Mouse (Mus musculus): Measurements from ENCODE around the gene Abca4.
A peak's percentile ranks its signal among the peaks of the same experiment; 100 is the strongest.

Gene Abca4

GRCm38 (mm10) chr3:122043799-122044547 lies at the start of gene Abca4:
Gene Abca4 (plus strand): TSS chr3:122044443.
- DNase-seq (ENCODE audit: low read depth, low spot score): no peak

GRCm38 (mm10) chr3:121995125-121995524 lies 49.1 kb upstream of the Abca4 start:
- no peak for DNase-seq (ENCODE audit: low read depth, low spot score)

- DNase-seq (ENCODE audit: low read depth, low spot score): no peak
Measured at GRCm38 (mm10) chr3:121999934-122000333, 44.3 kb upstream of the Abca4 start.

GRCm38 (mm10) chr3:122001568-122001967 lies 42.7 kb upstream of the Abca4 start:
- peak; percentile 40 for DNase-seq (ENCODE audit: low read depth, low spot score)

- no peak for DNase-seq (ENCODE audit: low read depth, low spot score)
Measured at GRCm38 (mm10) chr3:122009818-122010217, 34.4 kb upstream of the Abca4 start.

GRCm38 (mm10) chr3:122010292-122010691 lies 34.0 kb upstream of the Abca4 start:
- no peak for DNase-seq (ENCODE audit: low read depth, low spot score)

GRCm38 (mm10) chr3:122012464-122012863 lies 31.8 kb upstream of the Abca4 start:
- peak; percentile 47 for DNase-seq (ENCODE audit: low read depth, low spot score)

GRCm38 (mm10) chr3:122018421-122018820 lies 25.8 kb upstream of the Abca4 start:
- no peak for DNase-seq (ENCODE audit: low read depth, low spot score)

GRCm38 (mm10) chr3:122019159-122019558 lies 25.1 kb upstream of the Abca4 start:
- DNase-seq (ENCODE audit: low read depth, low spot score): no peak

- DNase-seq (ENCODE audit: low read depth, low spot score): no peak
Measured at GRCm38 (mm10) chr3:122021029-122021652, 23.1 kb upstream of the Abca4 start.

GRCm38 (mm10) chr3:122022355-122022754 lies 21.9 kb upstream of the Abca4 start:
- no peak for DNase-seq (ENCODE audit: low read depth, low spot score)

- no peak for DNase-seq (ENCODE audit: low read depth, low spot score)
Measured at GRCm38 (mm10) chr3:122026676-122027075, 17.6 kb upstream of the Abca4 start.

GRCm38 (mm10) chr3:122027776-122028175 lies 16.5 kb upstream of the Abca4 start:
- no peak for DNase-seq (ENCODE audit: low read depth, low spot score)

GRCm38 (mm10) chr3:122033248-122033837 lies 10.9 kb upstream of the Abca4 start:
- DNase-seq (ENCODE audit: low read depth, low spot score): no peak

GRCm38 (mm10) chr3:122034240-122034639 lies 10.0 kb upstream of the Abca4 start:
- DNase-seq (ENCODE audit: low read depth, low spot score): no peak

- no peak for DNase-seq (ENCODE audit: low read depth, low spot score)
Measured at GRCm38 (mm10) chr3:122035092-122035491, 9.2 kb upstream of the Abca4 start.

- DNase-seq (ENCODE audit: low read depth, low spot score): no peak
Measured at GRCm38 (mm10) chr3:122040522-122040921, 3.7 kb upstream of the Abca4 start.

GRCm38 (mm10) chr3:122043102-122043501 lies 1.1 kb upstream of the Abca4 start:
- no peak for DNase-seq (ENCODE audit: low read depth, low spot score)

GRCm38 (mm10) chr3:122046187-122046620 lies 2.0 kb downstream of the Abca4 start:
- peak; percentile 46 for DNase-seq (ENCODE audit: low read depth, low spot score)

- no peak for DNase-seq (ENCODE audit: low read depth, low spot score)
Measured at GRCm38 (mm10) chr3:122047402-122047801, 3.2 kb downstream of the Abca4 start.

GRCm38 (mm10) chr3:122047921-122048861 lies 3.9 kb downstream of the Abca4 start:
- DNase-seq (ENCODE audit: low read depth, low spot score): peak; percentile 36

GRCm38 (mm10) chr3:122049158-122049557 lies 4.9 kb downstream of the Abca4 start:
- no peak for DNase-seq (ENCODE audit: low read depth, low spot score)
